In the genomic region with DNA sequence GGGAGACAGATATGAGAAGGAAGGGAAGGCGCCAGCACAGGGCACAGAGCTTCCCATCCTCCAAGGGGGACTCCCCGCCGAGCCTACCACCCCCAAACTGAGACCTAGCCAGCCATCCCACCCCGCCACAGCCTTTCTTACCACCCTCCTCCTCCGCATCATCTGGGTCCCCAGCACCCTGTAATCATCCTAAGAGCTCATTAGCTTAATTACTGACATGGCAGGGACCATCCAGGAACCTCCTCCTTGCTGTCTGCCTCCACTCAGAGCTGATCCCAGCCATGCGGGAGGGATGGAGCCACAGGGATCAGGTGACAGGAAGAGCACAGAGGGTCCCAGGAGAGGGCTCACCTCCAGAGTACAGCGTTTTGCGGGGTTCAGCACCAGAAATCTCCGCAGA, we compare ENCODE assay signal across 23 mouse cellular contexts. TPM values are rescaled to one million over a fixed set of nuclear protein-coding genes. Genes with fewer than 3 reads are reported as not detected.
DNase-seq lines count a peak whose midpoint lies in the region; ATAC-seq and TF ChIP-seq lines count a peak whose summit lies in the region.
"Had no signal": no experiment of that assay in that cellular context is flagged by ENCODE, and none has a peak within 500 bp of the region (broad histone marks: within the 10 kb centered on the region; RNA-seq: fewer than 3 reads in every experiment).

No protein-coding gene starts in this region.

- no peaks in the 10 kb centered on the region for H3K27me3 ChIP-seq in forebrain, embryonic 16.5 days (replicated peaks; ENCODE audit: control insufficient read depth, insufficient read depth, low read length)
- no peaks in the 10 kb centered on the region for H3K27me3 ChIP-seq in forebrain, embryonic 10.5 days (ENCODE audit: poor library complexity, severe bottlenecking)
- no peaks in the 10 kb centered on the region for H3K27me3 ChIP-seq in embryonic facial prominence, embryonic 15.5 days
- H3K27me3 ChIP-seq: CH12.LX; embryonic facial prominence, embryonic 12.5 days; heart, embryonic 15.5 days; hindbrain, embryonic 13.5 days; intestine, embryonic 15.5 days had no signal

- H3K36me3 ChIP-seq in forebrain, embryonic 16.5 days (ENCODE audit: control insufficient read depth, insufficient read depth) = peaks cover 62% of the 10 kb centered on the region
- H3K36me3 ChIP-seq in forebrain, embryonic 10.5 days (replicated peaks) = peaks cover 98% of the 10 kb centered on the region
- H3K36me3 ChIP-seq in embryonic facial prominence, embryonic 15.5 days = peaks cover 87% of the 10 kb centered on the region

- WGBS in forebrain, embryonic 16.5 days = 79% methylated on average over 9 of the region's 9 CpGs
- 80% methylated on average over 9 of the region's 9 CpGs for WGBS in forebrain, embryonic 10.5 days
- 72% methylated on average over 9 of the region's 9 CpGs for WGBS in embryonic facial prominence, embryonic 15.5 days

- H3K9me3 ChIP-seq in forebrain, embryonic 16.5 days (ENCODE audit: control insufficient read depth, low read length) = 0 out of 2 replicates have a peak, but pooled peaks cover 2% of the 10 kb centered on the region
- peaks cover 11% of the 10 kb centered on the region; the same call in 1 of the 2 replicates for H3K9me3 ChIP-seq in forebrain, embryonic 10.5 days
- no peaks in the 10 kb centered on the region for H3K9me3 ChIP-seq in embryonic facial prominence, embryonic 15.5 days (replicated peaks)
- H3K9me3 ChIP-seq: embryonic facial prominence, embryonic 12.5 days; heart, embryonic 15.5 days; hindbrain, embryonic 13.5 days; intestine, embryonic 15.5 days had no signal

- DNase-seq in forebrain, embryonic 10.5 days (ENCODE audit: extremely low spot score, low spot score) = no peak
- peak; percentile 71 to 84 for DNase-seq in layer of hippocampus, adult 2 months (ENCODE audit: low spot score in 2 of 2)
- no peak for DNase-seq in layer of hippocampus, postnatal 25 days (ENCODE audit: extremely low spot score in 1 of 2, low spot score in 1 of 2)
- no peak for DNase-seq in adrenal gland, adult 18-20 months (ENCODE audit: low spot score in 2 of 2)
- DNase-seq in kidney, postnatal 14 days = no peak
- DNase-seq: adrenal gland, adult 8-10 months; adrenal gland, postnatal 36 days; cerebellum, adult 11 months; cerebellum, adult 8-10 months; cerebellum, postnatal 14 days; embryo, embryonic 11 days; gastrocnemius, postnatal 36 days; heart, adult 11 months; heart, postnatal 14 days had no signal

- TF ChIP-seq CTCF in layer of hippocampus, adult 2 months (conservative IDR thresholded peaks at IDR 0.05) = no peak

- no peak overlapping the region for H3K9ac ChIP-seq in forebrain, embryonic 16.5 days (replicated peaks; ENCODE audit: low read depth, low read length)
- H3K9ac ChIP-seq in embryonic facial prominence, embryonic 15.5 days = no peak overlapping the region
- H3K9ac ChIP-seq: embryonic facial prominence, embryonic 12.5 days; heart, embryonic 15.5 days; hindbrain, embryonic 13.5 days; intestine, embryonic 15.5 days had no signal

- H3K4me3 ChIP-seq in forebrain, embryonic 16.5 days (replicated peaks; ENCODE audit: low read length) = no peak overlapping the region
- H3K4me3 ChIP-seq in forebrain, embryonic 10.5 days = no peak overlapping the region
- no peak overlapping the region for H3K4me3 ChIP-seq in layer of hippocampus, adult 2 months
- H3K4me3 ChIP-seq in embryonic facial prominence, embryonic 15.5 days (replicated peaks) = no peak overlapping the region
- H3K4me3 ChIP-seq: embryonic facial prominence, embryonic 12.5 days; heart, embryonic 15.5 days; hindbrain, embryonic 13.5 days; intestine, embryonic 15.5 days had no signal

- H3K4me1 ChIP-seq in forebrain, embryonic 16.5 days (replicated peaks; ENCODE audit: control insufficient read depth, insufficient read depth, low read length) = no peaks in the 10 kb centered on the region
- no peaks in the 10 kb centered on the region for H3K4me1 ChIP-seq in forebrain, embryonic 10.5 days
- H3K4me1 ChIP-seq in embryonic facial prominence, embryonic 15.5 days = no peaks in the 10 kb centered on the region
- H3K4me1 ChIP-seq: embryonic facial prominence, embryonic 12.5 days; hindbrain, embryonic 13.5 days; intestine, embryonic 15.5 days had no signal

- no peak overlapping the region for H3K4me2 ChIP-seq in forebrain, embryonic 16.5 days (ENCODE audit: low read length)
- H3K4me2 ChIP-seq in embryonic facial prominence, embryonic 15.5 days (replicated peaks) = no peak overlapping the region
- H3K4me2 ChIP-seq: embryonic facial prominence, embryonic 12.5 days; heart, embryonic 11.5 days; heart, embryonic 15.5 days; hindbrain, embryonic 13.5 days; intestine, embryonic 15.5 days had no signal

- H3K27ac ChIP-seq in forebrain, embryonic 16.5 days (ENCODE audit: low read length) = no peak overlapping the region
- H3K27ac ChIP-seq in forebrain, embryonic 10.5 days = no peak overlapping the region
- no peak overlapping the region; the same call in 1 of the 2 replicates for H3K27ac ChIP-seq in layer of hippocampus, adult 2 months
- H3K27ac ChIP-seq in embryonic facial prominence, embryonic 15.5 days (replicated peaks) = no peak overlapping the region
- H3K27ac ChIP-seq: embryonic facial prominence, embryonic 12.5 days; heart, embryonic 15.5 days; hindbrain, embryonic 13.5 days; intestine, embryonic 15.5 days had no signal

- peak; percentile 26; the same call in 1 of the 2 replicates for ATAC-seq in forebrain, embryonic 16.5 days
- peak; percentile 25; the same call in 1 of the 2 replicates for ATAC-seq in embryonic facial prominence, embryonic 15.5 days (ENCODE audit: insufficient number of reproducible peaks, low FRiP score, low TSS enrichment, low read depth)
- ATAC-seq: intestine, embryonic 15.5 days had no signal

RNA-seq across cellular contexts. Expression of gene Mark4, which starts 21.6 kb away (rescaled TPM):
- polyA plus RNA-seq in forebrain, embryonic 16.5 days (2015; fragmentation: Nextera tagmentation; extraction: Ambion mirVana) = 13.8 and 17.5 TPM in 2 replicates
- 5.7 and 6.5 TPM in 2 replicates for polyA plus RNA-seq in forebrain, embryonic 10.5 days (2016; fragmentation: Nextera tagmentation; extraction: Ambion mirVana)
- 10 to 100 TPM; 92.9 to 99.6 TPM for total RNA-seq in layer of hippocampus, adult 2 months (2021)
- 100 to 1,000 TPM in 1 of 2 experiments, 10 to 100 TPM in 1; 92.8 to 105 TPM for total RNA-seq in layer of hippocampus, postnatal 25 days (2021)
- polyA plus RNA-seq in embryonic facial prominence, embryonic 15.5 days (2015; fragmentation: Nextera tagmentation; extraction: Ambion mirVana) = 11.8 and 14.4 TPM in 2 replicates
- total RNA-seq in adrenal gland, adult 18-20 months (2021) = 10 to 100 TPM; 35.9 to 54.0 TPM

RNA-seq across cellular contexts. Expression of gene Exoc3l2, which starts 26.1 kb away (rescaled TPM):
- 0.11 and 0.19 TPM in 2 replicates for polyA plus RNA-seq in forebrain, embryonic 16.5 days (2015; fragmentation: Nextera tagmentation; extraction: Ambion mirVana)
- 0.82 and 0.99 TPM in 2 replicates for polyA plus RNA-seq in forebrain, embryonic 10.5 days (2016; fragmentation: Nextera tagmentation; extraction: Ambion mirVana)
- total RNA-seq in layer of hippocampus, adult 2 months (2021) = under 1 TPM; 0.10 to 0.38 TPM
- under 1 TPM; 0.37 to 0.38 TPM for total RNA-seq in layer of hippocampus, postnatal 25 days (2021)
- 1.2 and 1.4 TPM in 2 replicates for polyA plus RNA-seq in embryonic facial prominence, embryonic 15.5 days (2015; fragmentation: Nextera tagmentation; extraction: Ambion mirVana)
- total RNA-seq in adrenal gland, adult 18-20 months (2021) = 10 to 100 TPM; 31.7 to 36.8 TPM

RNA-seq across cellular contexts. Expression of gene Ckm, which starts 32.5 kb away (rescaled TPM):
- polyA plus RNA-seq in forebrain, embryonic 16.5 days (2015; fragmentation: Nextera tagmentation; extraction: Ambion mirVana) = 0.22 and 0.66 TPM in 2 replicates
- polyA plus RNA-seq in forebrain, embryonic 10.5 days (2016; fragmentation: Nextera tagmentation; extraction: Ambion mirVana) = not detected in 2 replicates
- total RNA-seq in layer of hippocampus, adult 2 months (2021) = not detected
- total RNA-seq in layer of hippocampus, postnatal 25 days (2021) = not detected
- polyA plus RNA-seq in embryonic facial prominence, embryonic 15.5 days (2015; fragmentation: Nextera tagmentation; extraction: Ambion mirVana) = 118 and 167 TPM in 2 replicates
- total RNA-seq in adrenal gland, adult 18-20 months (2021) = 10 to 100 TPM in 1 of 2 experiments, not detected in 1; 14.7 TPM
- total RNA-seq: adrenal gland, adult 8-10 months had no signal

RNA-seq across cellular contexts. Expression of gene Klc3, which starts 33.1 kb away (rescaled TPM):
- polyA plus RNA-seq in forebrain, embryonic 16.5 days (2015; fragmentation: Nextera tagmentation; extraction: Ambion mirVana) = 2.2 and 2.5 TPM in 2 replicates
- 3.6 and 4.8 TPM in 2 replicates for polyA plus RNA-seq in forebrain, embryonic 10.5 days (2016; fragmentation: Nextera tagmentation; extraction: Ambion mirVana)
- total RNA-seq in layer of hippocampus, adult 2 months (2021) = 1 to 10 TPM; 3.2 to 3.5 TPM
- total RNA-seq in layer of hippocampus, postnatal 25 days (2021) = 1 to 10 TPM; 2.2 to 3.4 TPM
- polyA plus RNA-seq in embryonic facial prominence, embryonic 15.5 days (2015; fragmentation: Nextera tagmentation; extraction: Ambion mirVana) = 41.8 and 43.1 TPM in 2 replicates
- 1 to 10 TPM; 1.3 to 3.7 TPM for total RNA-seq in adrenal gland, adult 18-20 months (2021)
- total RNA-seq: common myeloid progenitor, adult 5-6 weeks had no signal

RNA-seq across cellular contexts. Expression of gene Ercc2, which starts 55.2 kb away (rescaled TPM):
- 25.3 and 28.5 TPM in 2 replicates for polyA plus RNA-seq in forebrain, embryonic 16.5 days (2015; fragmentation: Nextera tagmentation; extraction: Ambion mirVana)
- polyA plus RNA-seq in forebrain, embryonic 10.5 days (2016; fragmentation: Nextera tagmentation; extraction: Ambion mirVana) = 26.9 and 28.7 TPM in 2 replicates
- total RNA-seq in layer of hippocampus, adult 2 months (2021) = 10 to 100 TPM; 36.4 to 36.5 TPM
- total RNA-seq in layer of hippocampus, postnatal 25 days (2021) = 10 to 100 TPM; 34.5 to 34.9 TPM
- polyA plus RNA-seq in embryonic facial prominence, embryonic 15.5 days (2015; fragmentation: Nextera tagmentation; extraction: Ambion mirVana) = 16.9 and 18.3 TPM in 2 replicates
- total RNA-seq in adrenal gland, adult 18-20 months (2021) = 10 to 100 TPM; 27.1 to 30.9 TPM

Comparison
In these comparisons a context has a peak if more than half of its experiments do, and no peak if none do; other contexts are left out.
1. DNase-seq: peak in layer of hippocampus, adult 2 months (2 of 2); none in forebrain, embryonic 10.5 days (single experiment), layer of hippocampus, postnatal 25 days (0 of 2), adrenal gland, adult 18-20 months (0 of 2) and kidney, postnatal 14 days (single experiment).
2. RNA of gene Exoc3l2, which starts 26.1 kb away (total RNA-seq): 31.7 to 36.8 TPM in adrenal gland, adult 18-20 months; 0.10 to 0.38 TPM in layer of hippocampus, adult 2 months and 0.37 to 0.38 TPM in layer of hippocampus, postnatal 25 days; every median in the first group is over 10 times any median in the second.